Mouse (Mus musculus): ENCODE results near the gene Cox16. TPM values are rescaled to one million over a fixed set of nuclear protein-coding genes. Genes with fewer than 3 reads are reported as not detected.

The Cox16 gene
- polyA plus RNA-seq, 1 experiment from 2014 or later = 121 TPM

DNA sequence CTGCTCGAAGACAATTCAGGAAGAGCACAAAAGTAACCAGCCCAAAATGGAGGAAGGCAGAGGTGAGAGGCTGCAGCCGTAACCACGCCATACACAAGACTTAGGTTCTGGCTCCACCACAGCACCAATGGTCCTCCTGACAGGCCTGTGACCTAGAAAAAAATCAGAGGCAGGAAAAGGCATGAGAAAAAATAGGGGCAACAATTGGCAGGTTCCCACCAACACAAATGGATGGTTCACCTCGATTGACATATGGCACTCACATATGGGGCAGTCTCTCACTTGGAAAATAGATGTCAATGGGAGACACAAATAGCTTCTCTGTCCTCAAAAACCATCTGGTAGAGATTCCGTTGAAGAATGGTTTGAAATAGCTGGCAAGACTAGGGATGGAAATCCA is 169.0 kb downstream of the Cox16 start:
- no peaks in the 10 kb centered on the region for H3K4me1 ChIP-seq (replicated peaks; ENCODE audit: control insufficient read depth, insufficient read depth, low read length)
- H3K4me3 ChIP-seq (ENCODE audit: low read depth, low read length) = no peak overlapping the region
- H3K9me3 ChIP-seq (ENCODE audit: control insufficient read depth, low read length) = no peaks in the 10 kb centered on the region
- WGBS = 91% methylated on average over 5 of the region's 5 CpGs
- H3K9ac ChIP-seq (ENCODE audit: low read length) = no peak overlapping the region
- ATAC-seq (replicated peaks; ENCODE audit: low FRiP score) = no peak
- no peak for DNase-seq (ENCODE audit: low spot score)
- H3K27me3 ChIP-seq (ENCODE audit: control insufficient read depth, insufficient read depth, low read length) = no peaks in the 10 kb centered on the region
- no peak overlapping the region for H3K27ac ChIP-seq (ENCODE audit: low read depth, low read length)
- H3K4me2 ChIP-seq (ENCODE audit: low read depth, low read length, severe bottlenecking) = no peak overlapping the region
- no peaks in the 10 kb centered on the region for H3K36me3 ChIP-seq (ENCODE audit: control insufficient read depth, insufficient read depth, low read length)

Other genes with a start within 250 kb of the Cox16 start
- gene Slc8a3, start 151.9 kb downstream of the Cox16 start, polyA plus RNA-seq (2014; fragmentation: Nextera tagmentation; extraction: Ambion mirVana) = 0.72 and 1.3 TPM in 2 replicates
- gene Gm4787, start 105.7 kb downstream of the Cox16 start, polyA plus RNA-seq (2014; fragmentation: Nextera tagmentation; extraction: Ambion mirVana) = 0.09 and 0.23 TPM in 2 replicates
- 0.71 and 0.75 TPM in 2 replicates for gene Adam4, start 63.2 kb downstream of the Cox16 start, polyA plus RNA-seq (2014; fragmentation: Nextera tagmentation; extraction: Ambion mirVana)
- gene Gm20498, start 47.8 kb upstream of the Cox16 start, polyA plus RNA-seq (2014; fragmentation: Nextera tagmentation; extraction: Ambion mirVana) = 25.1 and 28.0 TPM in 2 replicates
- gene Synj2bp, start 47.8 kb upstream of the Cox16 start, polyA plus RNA-seq (2014; fragmentation: Nextera tagmentation; extraction: Ambion mirVana) = 30.9 and 34.9 TPM in 2 replicates
- 0.17 and 0.81 TPM in 2 replicates for gene Adam21, start 83.3 kb upstream of the Cox16 start, polyA plus RNA-seq (2014; fragmentation: Nextera tagmentation; extraction: Ambion mirVana)
- 72.3 and 81.1 TPM in 2 replicates for gene Med6, start 109.9 kb upstream of the Cox16 start, polyA plus RNA-seq (2014; fragmentation: Nextera tagmentation; extraction: Ambion mirVana)
- 2.9 and 3.1 TPM in 2 replicates for gene Ttc9, start 146.1 kb upstream of the Cox16 start, polyA plus RNA-seq (2014; fragmentation: Nextera tagmentation; extraction: Ambion mirVana)